Comparison of ENCODE assay signal across 23 mouse cellular contexts in genomic region chr4:27945768-27946167, GRCm38 (mm10).
"Had no signal": no experiment of that assay in that cellular context is flagged by ENCODE, and none has a peak within 500 bp of the region (broad histone marks: within the 10 kb centered on the region; RNA-seq: fewer than 3 reads in every experiment).

No protein-coding gene starts in this region.

- H3K4me2 ChIP-seq: heart, embryonic 12.5 days; hindbrain, embryonic 13.5 days; hindbrain, embryonic 15.5 days; intestine, embryonic 15.5 days; limb, embryonic 12.5 days; liver, embryonic 11.5 days; liver, embryonic 13.5 days had no signal

- DNase-seq: gastrocnemius, postnatal 14 days; heart, adult 18-20 months; heart, postnatal 10 days; heart, postnatal 4 days; kidney, adult 18-20 months; kidney, adult 8-10 months; kidney, postnatal 10 days; kidney, postnatal 25 days; kidney, postnatal 4 days; liver; liver, embryonic 13.5 days had no signal

- H3K9me3 ChIP-seq: heart, embryonic 10.5 days; heart, embryonic 12.5 days; hindbrain, embryonic 13.5 days; hindbrain, embryonic 15.5 days; intestine, embryonic 15.5 days; limb, embryonic 10.5 days; limb, embryonic 12.5 days; liver, embryonic 13.5 days had no signal

- H3K9ac ChIP-seq: heart, embryonic 12.5 days; hindbrain, embryonic 13.5 days; hindbrain, embryonic 15.5 days; intestine, embryonic 15.5 days; limb, embryonic 12.5 days; liver, embryonic 13.5 days had no signal

- H3K36me3 ChIP-seq: heart, embryonic 10.5 days; heart, embryonic 12.5 days; hindbrain, embryonic 13.5 days; hindbrain, embryonic 15.5 days; intestine, embryonic 15.5 days; limb, embryonic 10.5 days; limb, embryonic 12.5 days; liver, embryonic 13.5 days had no signal

- ATAC-seq: inflammation-experienced regulatory T-cells, adult 6 months; intestine, embryonic 15.5 days; intestine, postnatal 0 days had no signal

- H3K4me3 ChIP-seq: heart, embryonic 10.5 days; heart, embryonic 12.5 days; hindbrain, embryonic 13.5 days; hindbrain, embryonic 15.5 days; intestine, embryonic 15.5 days; layer of hippocampus, adult 2 months; left cerebral cortex, adult 2 months; limb, embryonic 10.5 days; limb, embryonic 12.5 days; liver, embryonic 13.5 days had no signal

- H3K27me3 ChIP-seq: heart, embryonic 12.5 days; hindbrain, embryonic 13.5 days; hindbrain, embryonic 15.5 days; intestine, embryonic 15.5 days; limb, embryonic 12.5 days; liver, embryonic 13.5 days had no signal

- H3K4me1 ChIP-seq: heart, embryonic 10.5 days; heart, embryonic 12.5 days; hindbrain, embryonic 13.5 days; hindbrain, embryonic 15.5 days; intestine, embryonic 15.5 days; limb, embryonic 10.5 days; limb, embryonic 12.5 days; liver, embryonic 13.5 days had no signal

- H3K27ac ChIP-seq: heart, embryonic 10.5 days; hindbrain, embryonic 13.5 days; hindbrain, embryonic 15.5 days; intestine, embryonic 15.5 days; layer of hippocampus, adult 2 months; left cerebral cortex, adult 2 months; limb, embryonic 10.5 days; limb, embryonic 12.5 days; liver, embryonic 13.5 days had no signal
